Mouse (Mus musculus): ENCODE measurements around the gene Gm44502. TPM values are rescaled to one million over a fixed set of nuclear protein-coding genes. Genes with fewer than 3 reads are reported as not detected.

Gm44502 gene
- not detected for polyA plus RNA-seq (2014; fragmentation: Illumina TruSeq; extraction: RNeasy Lipid Tissue Mini Kit (QIAGEN cat#74804); ENCODE audit: low read depth, low replicate concordance)

DNA sequence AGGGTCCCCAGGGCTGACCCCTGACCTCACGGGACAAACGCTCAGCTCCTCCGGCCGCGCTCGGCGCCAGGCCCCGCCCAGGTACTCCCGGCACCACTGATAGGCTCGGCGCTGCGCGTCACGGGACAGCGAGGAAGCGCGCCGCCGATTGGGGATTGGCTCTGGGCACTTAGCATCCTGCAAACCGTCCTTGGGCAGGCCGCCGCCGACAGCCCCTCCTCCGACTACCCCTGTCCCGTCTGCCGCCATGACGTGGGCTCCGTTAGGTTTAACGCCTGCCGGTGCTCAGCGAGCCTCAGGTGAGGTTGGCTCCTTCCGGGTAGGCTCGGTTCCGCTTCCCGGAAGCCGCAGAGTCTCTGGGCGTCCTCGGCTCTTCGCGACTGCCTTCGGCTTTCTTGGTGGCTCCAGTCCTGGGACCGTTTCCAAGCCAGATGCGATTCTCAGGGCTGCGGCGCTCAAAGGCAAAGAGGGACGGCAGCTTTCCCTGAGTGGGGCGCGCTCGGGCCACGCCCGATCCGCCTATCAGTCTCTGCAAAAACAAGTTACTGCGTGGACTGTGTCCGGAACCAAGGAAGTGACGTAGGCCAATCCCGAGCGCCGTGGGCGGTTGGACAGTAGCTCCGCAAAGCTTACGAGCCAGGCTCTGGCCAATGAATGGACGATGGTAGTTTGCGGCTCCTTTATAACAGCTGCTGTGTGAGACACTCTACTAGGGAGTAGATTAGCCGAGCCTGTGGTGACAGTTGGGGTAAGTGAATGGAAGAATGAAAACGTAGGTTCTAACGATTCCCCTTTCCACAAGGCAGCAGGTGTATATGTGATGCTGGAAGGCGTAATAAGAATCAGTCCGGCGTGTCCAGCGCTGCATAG is at the start of gene Gm44502, which contains the start of the genes C730034F03Rik and Chkb:
Gene Gm44502 (minus strand): TSS at position 345 of the 870 bp plus-strand sequence.
Gene C730034F03Rik (plus strand): TSS at position 238 of the 870 bp plus-strand sequence.
Gene Chkb (minus strand): TSS at position 557 of the 870 bp plus-strand sequence.

DNA sequence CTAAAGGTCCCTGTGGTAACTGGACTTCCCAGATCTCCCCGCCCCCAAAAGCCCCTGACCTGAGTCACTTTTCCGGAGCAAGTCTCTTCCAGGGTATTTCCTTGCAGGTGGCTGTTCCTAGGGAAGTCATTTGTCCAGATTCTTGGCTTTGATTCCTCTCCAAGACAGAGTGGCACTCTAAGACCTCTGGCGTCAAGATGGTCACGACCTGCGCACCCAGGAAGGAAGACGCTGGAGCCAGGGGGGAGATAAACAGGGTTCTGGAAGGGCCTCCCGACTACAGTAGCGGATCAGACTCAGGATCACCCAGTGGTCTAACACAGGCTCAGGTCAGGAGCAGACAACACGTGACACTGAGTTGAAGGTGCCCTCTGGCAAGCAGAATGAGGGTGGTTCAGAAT is 47.6 kb upstream of the Gm44502 start, which contains the start of gene Arsa:
Gene Arsa (minus strand): TSS at position 335 of the 401 bp plus-strand sequence.

DNA sequence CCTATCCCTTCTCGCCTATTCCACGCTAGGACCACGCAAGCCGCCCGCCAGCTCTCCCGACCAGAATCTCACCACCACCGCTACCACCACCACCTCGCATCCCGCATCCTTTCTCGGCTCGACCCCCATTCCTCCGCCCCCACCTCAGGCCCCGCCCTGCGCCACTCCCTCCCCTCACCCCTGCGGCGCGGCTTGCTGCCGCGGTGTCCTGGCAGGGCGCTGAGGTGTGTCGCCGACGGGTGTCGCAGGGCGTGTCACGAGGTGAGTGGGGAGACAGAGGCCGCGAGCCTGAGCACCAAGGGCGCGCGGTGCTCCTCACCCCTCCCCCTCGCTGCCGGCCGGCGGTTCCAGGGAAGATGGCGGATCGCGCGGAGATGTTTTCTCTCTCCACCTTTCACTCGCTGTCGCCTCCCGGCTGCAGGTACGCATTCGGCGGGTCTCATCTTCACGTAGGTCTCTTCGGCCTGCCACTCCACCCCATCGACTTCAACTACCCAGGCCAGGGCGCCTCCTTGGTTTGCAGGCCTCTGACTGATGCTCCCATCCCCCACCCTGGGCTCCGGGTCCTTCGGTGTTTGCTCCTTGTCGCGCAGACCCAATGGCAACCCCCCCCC is 24.5 kb upstream of the Gm44502 start, which contains the start of gene Mapk8ip2:
Gene Mapk8ip2 (plus strand): TSS at position 49 of the 614 bp plus-strand sequence.

DNA sequence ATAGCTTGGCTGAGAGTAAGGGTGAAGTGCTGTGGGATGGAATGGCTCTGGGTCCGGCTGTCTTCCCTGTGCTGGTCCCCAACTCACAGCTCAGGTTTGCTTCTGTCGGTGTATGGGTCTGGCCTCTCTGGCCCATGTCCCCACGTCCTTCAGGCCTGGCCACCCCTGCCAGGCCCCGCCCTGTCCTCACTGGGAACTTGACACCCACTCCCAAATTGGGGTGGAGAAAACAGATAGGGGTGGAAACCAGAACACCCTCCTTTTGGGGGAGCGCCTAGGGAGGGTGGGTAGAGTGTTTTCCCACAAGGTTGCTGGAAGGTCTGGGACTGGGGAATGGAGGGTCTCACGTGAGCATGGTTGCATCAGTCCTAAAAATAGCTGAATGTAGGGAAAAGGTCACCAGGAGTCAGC is 3.8 kb downstream of the Gm44502 start, which contains the start of gene Cpt1b:
Gene Cpt1b (minus strand): TSS at position 153 of the 411 bp plus-strand sequence.

DNA sequence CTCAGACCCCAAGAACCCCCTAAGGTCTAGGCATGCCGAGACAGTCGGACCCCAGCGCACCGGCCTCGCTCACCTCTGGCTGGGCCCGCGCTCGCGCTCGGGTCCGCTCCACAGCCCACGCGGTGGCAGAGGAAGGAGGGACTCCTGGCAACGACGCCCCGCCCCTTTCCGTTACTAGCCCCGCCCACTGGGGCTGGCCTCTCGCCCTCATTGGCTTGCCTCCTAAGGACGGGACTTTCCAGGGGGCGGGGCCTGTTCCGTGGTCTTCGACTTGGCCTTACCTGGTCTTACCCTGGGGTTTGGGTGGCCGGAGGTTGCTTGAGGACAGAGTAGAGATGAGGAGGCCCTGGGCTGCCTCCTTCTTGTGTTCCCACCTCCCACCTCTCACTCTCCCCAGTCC is 19.4 kb downstream of the Gm44502 start, which contains the start of gene Syce3:
Gene Syce3 (minus strand): TSS at position 386 of the 400 bp plus-strand sequence.

DNA sequence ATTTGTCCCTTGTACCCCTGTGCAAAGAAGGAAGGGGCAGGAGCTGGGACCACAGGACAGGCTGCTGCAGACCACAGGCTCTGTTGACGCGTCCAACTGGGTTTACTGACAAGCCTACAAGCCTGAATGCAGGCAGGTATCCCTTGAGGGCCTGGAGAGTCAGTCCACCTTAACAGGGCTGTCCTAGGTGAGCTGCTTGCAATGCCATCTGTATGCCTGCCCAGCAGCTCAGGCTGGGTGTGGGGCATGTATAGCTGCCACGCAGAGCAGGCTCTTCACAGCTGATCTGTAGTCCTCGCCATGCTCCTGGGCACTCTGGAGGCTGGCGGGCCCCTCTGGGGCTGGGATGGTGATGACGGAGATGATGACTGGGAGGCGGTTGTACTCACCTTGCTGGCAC is 44.9 kb downstream of the Gm44502 start, which contains the start of gene Klhdc7b:
Gene Klhdc7b (plus strand): TSS at position 301 of the 400 bp plus-strand sequence.

DNA sequence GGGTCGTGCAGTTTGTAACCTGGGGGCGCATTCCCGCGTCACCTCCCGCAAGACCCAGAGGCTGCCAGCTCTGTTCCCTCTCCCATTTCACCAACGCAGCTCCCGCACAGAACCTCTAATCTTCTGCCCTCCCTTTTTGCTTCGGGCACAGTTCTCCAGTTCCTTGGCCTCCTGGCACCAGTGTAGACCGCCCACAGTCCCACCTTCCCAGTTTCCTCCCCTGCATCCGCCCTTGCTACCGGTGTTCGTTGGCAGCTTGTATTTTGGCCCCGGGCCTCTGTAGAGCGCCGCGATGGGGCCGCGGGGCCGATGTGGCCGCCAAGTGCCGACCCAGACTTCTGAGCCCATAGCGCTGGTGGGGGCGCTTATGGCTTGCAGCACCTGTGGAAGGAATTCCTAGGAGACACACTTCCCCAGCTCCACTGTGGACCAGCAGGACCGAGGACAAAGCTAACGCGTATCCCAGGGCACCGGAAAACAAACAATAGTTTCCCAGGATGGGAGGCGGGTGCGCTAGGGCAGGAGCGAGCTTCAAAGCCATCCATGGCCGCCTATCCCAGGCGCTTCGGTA is 50.6 kb downstream of the Gm44502 start, which contains the start of gene Odf3b:
Gene Odf3b (minus strand): TSS at position 452 of the 571 bp plus-strand sequence.

DNA sequence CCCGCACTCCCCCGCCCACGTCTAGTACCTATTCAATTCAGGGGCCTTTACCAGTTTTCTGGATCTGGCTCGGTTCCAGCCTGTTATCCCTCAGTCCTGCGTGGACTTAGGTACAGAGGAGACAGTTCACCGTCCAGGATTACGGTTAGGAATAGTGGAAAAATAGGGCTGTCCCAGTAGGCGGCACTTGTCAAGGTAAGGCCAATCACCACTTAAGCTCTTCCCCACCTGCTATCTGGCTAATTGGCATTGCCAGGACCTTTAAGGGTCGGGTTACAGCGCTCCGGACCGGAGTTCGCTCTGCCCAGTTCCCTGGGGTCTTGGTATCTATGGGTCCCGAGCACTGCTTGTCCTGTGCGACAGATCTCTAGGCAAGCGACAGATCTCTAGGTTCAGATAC is 52.5 kb downstream of the Gm44502 start, which contains the start of gene Tymp:
Gene Tymp (minus strand): TSS at position 83 of the 400 bp plus-strand sequence.

DNA sequence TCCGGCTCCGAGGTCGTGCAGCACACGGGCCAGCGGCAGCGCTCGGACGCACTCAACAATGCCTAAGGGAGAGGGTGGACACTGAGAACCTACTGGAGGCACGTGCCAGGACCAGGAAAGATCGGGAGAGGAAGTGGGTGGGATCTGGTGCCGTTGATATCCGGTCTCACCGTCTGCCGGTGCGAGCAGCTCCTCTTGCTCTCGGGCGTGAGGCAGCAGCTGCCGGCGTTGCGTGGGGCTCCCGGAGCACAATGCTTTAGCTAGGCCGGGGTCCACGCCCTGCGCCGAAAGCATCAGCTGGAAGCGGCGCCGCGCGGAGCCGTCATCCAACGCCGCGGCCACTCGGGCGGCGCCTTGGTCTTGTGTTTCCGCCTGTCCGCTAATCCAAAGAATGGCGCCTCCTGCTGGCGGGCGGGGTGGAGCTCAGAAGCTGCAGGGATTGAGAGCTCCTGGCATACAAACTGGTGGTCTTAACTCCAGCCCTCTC is 55.7 kb downstream of the Gm44502 start, which contains the start of gene Sco2:
Gene Sco2 (minus strand): TSS at position 85 of the 487 bp plus-strand sequence.

Other genes starting within 250 kb of the Gm44502 start
- 6.3 TPM for gene Plxnb2, start 248.9 kb downstream of the Gm44502 start, polyA plus RNA-seq (2014; fragmentation: Illumina TruSeq; extraction: RNeasy Lipid Tissue Mini Kit (QIAGEN cat#74804); ENCODE audit: low read depth, low replicate concordance)
- 0.12 TPM for gene Dennd6b, start 233.2 kb downstream of the Gm44502 start, polyA plus RNA-seq (2014; fragmentation: Illumina TruSeq; extraction: RNeasy Lipid Tissue Mini Kit (QIAGEN cat#74804); ENCODE audit: low read depth, low replicate concordance)
- 8.4 TPM for gene Ppp6r2, start 218.1 kb downstream of the Gm44502 start, polyA plus RNA-seq (2014; fragmentation: Illumina TruSeq; extraction: RNeasy Lipid Tissue Mini Kit (QIAGEN cat#74804); ENCODE audit: low read depth, low replicate concordance)
- gene Sbf1, start 114.4 kb downstream of the Gm44502 start, polyA plus RNA-seq (2014; fragmentation: Illumina TruSeq; extraction: RNeasy Lipid Tissue Mini Kit (QIAGEN cat#74804); ENCODE audit: low read depth, low replicate concordance): 1.9 TPM
- gene Adm2, start 107.0 kb downstream of the Gm44502 start, polyA plus RNA-seq (2014; fragmentation: Illumina TruSeq; extraction: RNeasy Lipid Tissue Mini Kit (QIAGEN cat#74804); ENCODE audit: low read depth, low replicate concordance): not detected
- gene Miox, start 95.3 kb downstream of the Gm44502 start, polyA plus RNA-seq (2014; fragmentation: Illumina TruSeq; extraction: RNeasy Lipid Tissue Mini Kit (QIAGEN cat#74804); ENCODE audit: low read depth, low replicate concordance): 255 TPM
- 0.93 TPM for gene Lmf2, start 74.0 kb downstream of the Gm44502 start, polyA plus RNA-seq (2014; fragmentation: Illumina TruSeq; extraction: RNeasy Lipid Tissue Mini Kit (QIAGEN cat#74804); ENCODE audit: low read depth, low replicate concordance)
- gene Ncaph2, start 74.0 kb downstream of the Gm44502 start, polyA plus RNA-seq (2014; fragmentation: Illumina TruSeq; extraction: RNeasy Lipid Tissue Mini Kit (QIAGEN cat#74804); ENCODE audit: low read depth, low replicate concordance): 9.6 TPM
- gene Sco2, start 55.9 kb downstream of the Gm44502 start, polyA plus RNA-seq (2014; fragmentation: Illumina TruSeq; extraction: RNeasy Lipid Tissue Mini Kit (QIAGEN cat#74804); ENCODE audit: low read depth, low replicate concordance): 1.4 TPM
- gene Tymp, start 52.7 kb downstream of the Gm44502 start, polyA plus RNA-seq (2014; fragmentation: Illumina TruSeq; extraction: RNeasy Lipid Tissue Mini Kit (QIAGEN cat#74804); ENCODE audit: low read depth, low replicate concordance): not detected
- gene Odf3b, start 50.4 kb downstream of the Gm44502 start, polyA plus RNA-seq (2014; fragmentation: Illumina TruSeq; extraction: RNeasy Lipid Tissue Mini Kit (QIAGEN cat#74804); ENCODE audit: low read depth, low replicate concordance): not detected
- not detected for gene Klhdc7b, start 44.8 kb downstream of the Gm44502 start, polyA plus RNA-seq (2014; fragmentation: Illumina TruSeq; extraction: RNeasy Lipid Tissue Mini Kit (QIAGEN cat#74804); ENCODE audit: low read depth, low replicate concordance)
- gene Syce3, start 19.2 kb downstream of the Gm44502 start, polyA plus RNA-seq (2014; fragmentation: Illumina TruSeq; extraction: RNeasy Lipid Tissue Mini Kit (QIAGEN cat#74804); ENCODE audit: low read depth, low replicate concordance): not detected
- 1.7 TPM for gene Cpt1b, start 3.8 kb downstream of the Gm44502 start, polyA plus RNA-seq (2014; fragmentation: Illumina TruSeq; extraction: RNeasy Lipid Tissue Mini Kit (QIAGEN cat#74804); ENCODE audit: low read depth, low replicate concordance)
- 0.61 TPM for gene C730034F03Rik, start 107 bp downstream of the Gm44502 start, polyA plus RNA-seq (2014; fragmentation: Illumina TruSeq; extraction: RNeasy Lipid Tissue Mini Kit (QIAGEN cat#74804); ENCODE audit: low read depth, low replicate concordance)
- gene Chkb, start 212 bp upstream of the Gm44502 start, polyA plus RNA-seq (2014; fragmentation: Illumina TruSeq; extraction: RNeasy Lipid Tissue Mini Kit (QIAGEN cat#74804); ENCODE audit: low read depth, low replicate concordance): 27.7 TPM
- 0.08 TPM for gene Mapk8ip2, start 24.2 kb upstream of the Gm44502 start, polyA plus RNA-seq (2014; fragmentation: Illumina TruSeq; extraction: RNeasy Lipid Tissue Mini Kit (QIAGEN cat#74804); ENCODE audit: low read depth, low replicate concordance)
- 2.9 TPM for gene Arsa, start 47.7 kb upstream of the Gm44502 start, polyA plus RNA-seq (2014; fragmentation: Illumina TruSeq; extraction: RNeasy Lipid Tissue Mini Kit (QIAGEN cat#74804); ENCODE audit: low read depth, low replicate concordance)
- gene Shank3, start 69.9 kb upstream of the Gm44502 start, polyA plus RNA-seq (2014; fragmentation: Illumina TruSeq; extraction: RNeasy Lipid Tissue Mini Kit (QIAGEN cat#74804); ENCODE audit: low read depth, low replicate concordance): 0.36 TPM
- not detected for gene Acr, start 138.6 kb upstream of the Gm44502 start, polyA plus RNA-seq (2014; fragmentation: Illumina TruSeq; extraction: RNeasy Lipid Tissue Mini Kit (QIAGEN cat#74804); ENCODE audit: low read depth, low replicate concordance)
- 10.5 TPM for gene Rabl2, start 162.2 kb upstream of the Gm44502 start, polyA plus RNA-seq (2014; fragmentation: Illumina TruSeq; extraction: RNeasy Lipid Tissue Mini Kit (QIAGEN cat#74804); ENCODE audit: low read depth, low replicate concordance)